Mouse (Mus musculus): ENCODE results near the gene Rimkla.

- TF ChIP-seq POLR2A (IDR thresholded peaks at IDR 0.05; ENCODE audit: borderline replicate concordance, low read depth, low read length) (no peak), CTCF (IDR thresholded peaks at IDR 0.05; ENCODE audit: low read depth, low read length) (no peak)
These were observed at the start of gene Rimkla for GRCm38 (mm10) chr4:119492291-119492932.
